Mouse (Mus musculus) stomach, postnatal 0 days (tissue): ENCODE measurements around the gene Htra1.

ENCODE experiments used
- CTCF ChIP-seq: IDR thresholded peaks from 2 replicates; pipeline ENCODE4 v1.5.1; 2016; ENCODE audit warnings: antibody characterized with exemption, low read depth, mild to moderate bottlenecking, moderate library complexity
- EP300 ChIP-seq: optimal IDR thresholded peaks from 2 replicates; pipeline ENCODE3; 2016; ENCODE audit warnings: antibody characterized with exemption

DNA sequence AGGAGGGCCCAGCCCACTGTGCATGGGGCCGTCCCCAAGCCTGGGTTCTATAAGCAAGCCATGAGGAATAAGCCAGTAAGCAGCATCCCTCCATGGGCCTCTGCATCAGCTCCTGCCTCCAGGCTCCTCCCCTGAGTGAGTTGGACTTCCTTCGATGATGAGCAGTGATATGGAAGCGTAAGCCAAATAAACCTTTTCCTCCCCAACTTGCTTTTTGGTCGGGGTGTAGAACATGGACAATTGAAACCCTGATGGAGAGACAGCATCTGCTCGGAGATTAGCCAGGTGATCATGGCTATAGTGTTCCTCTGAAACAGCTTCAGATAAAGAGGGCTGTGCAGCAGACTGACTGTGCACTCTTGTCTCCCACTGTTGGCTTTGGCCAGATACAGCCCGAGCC lies 32.0 kb downstream of the Htra1 start:
- TF ChIP-seq CTCF (no peak), EP300 (no peak)
